Mouse (Mus musculus): ENCODE measurements around the gene Olfr25.

The Olfr25 gene

DNA sequence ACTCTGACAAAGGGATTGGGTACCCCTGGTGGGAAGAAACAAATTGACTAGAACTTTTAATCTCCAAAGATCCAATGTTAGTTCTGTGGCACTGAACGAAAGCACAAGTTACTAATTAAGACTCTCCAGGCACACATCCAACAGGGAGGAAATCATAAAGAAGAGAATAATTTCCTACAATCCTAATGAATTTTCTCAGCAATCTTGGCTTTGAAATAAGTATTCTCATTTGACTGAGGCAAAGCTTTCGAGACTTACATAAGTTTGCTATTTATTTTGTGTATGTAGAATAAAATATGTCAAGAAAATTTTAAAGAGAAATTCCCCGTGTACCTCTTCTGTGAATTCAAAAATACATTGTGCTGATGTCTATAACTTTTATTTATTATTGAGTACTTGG is at the start of gene Olfr25:
Gene Olfr25, plus strand, starts transcription at position 301 of the 400 bp plus-strand sequence.
- in situ Hi-C loops (cut with MboI; ENCODE audit: low pct_unique_long_range_greater_than_20kb in 1 of 2, low sequenced_read_pairs in 2 of 2, unreplicated experiment in 1 of 2): no loop called here

DNA sequence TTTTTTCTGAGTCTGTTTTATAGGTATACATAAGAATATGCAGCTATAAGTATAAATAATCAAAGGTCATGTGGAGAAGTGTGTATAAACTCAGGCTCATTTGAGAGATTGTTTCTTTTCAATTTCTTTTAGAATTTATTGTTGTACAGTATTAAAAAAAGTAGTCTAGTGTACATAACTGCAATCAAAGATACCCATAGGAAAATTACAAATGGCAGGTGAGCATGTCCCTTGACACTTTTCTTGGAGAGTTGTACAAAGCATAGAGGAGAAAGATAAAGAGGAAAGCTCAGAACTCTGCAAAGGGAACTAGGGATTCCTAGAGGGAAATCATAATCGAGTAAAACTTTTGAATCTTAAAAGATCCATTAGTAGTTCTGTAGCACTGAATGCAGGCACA is 38.1 kb upstream of the Olfr25 start, which contains the start of gene Olfr896-ps1:
Gene Olfr896-ps1, plus strand, starts transcription at position 301 of the 400 bp plus-strand sequence.
- in situ Hi-C loops (cut with MboI; ENCODE audit: low pct_unique_long_range_greater_than_20kb in 1 of 2, low sequenced_read_pairs in 2 of 2, unreplicated experiment in 1 of 2): no loop called here

- in situ Hi-C loops (cut with MboI; ENCODE audit: low pct_unique_long_range_greater_than_20kb in 1 of 2, low sequenced_read_pairs in 2 of 2, unreplicated experiment in 1 of 2): no loop called here
Measured at GRCm38 (mm10) chr9:38348111-38348510, 19.3 kb downstream of the Olfr25 start, which contains the start of gene Olfr898. Gene Olfr898, plus strand, starts transcription at chr9:38348411.

DNA sequence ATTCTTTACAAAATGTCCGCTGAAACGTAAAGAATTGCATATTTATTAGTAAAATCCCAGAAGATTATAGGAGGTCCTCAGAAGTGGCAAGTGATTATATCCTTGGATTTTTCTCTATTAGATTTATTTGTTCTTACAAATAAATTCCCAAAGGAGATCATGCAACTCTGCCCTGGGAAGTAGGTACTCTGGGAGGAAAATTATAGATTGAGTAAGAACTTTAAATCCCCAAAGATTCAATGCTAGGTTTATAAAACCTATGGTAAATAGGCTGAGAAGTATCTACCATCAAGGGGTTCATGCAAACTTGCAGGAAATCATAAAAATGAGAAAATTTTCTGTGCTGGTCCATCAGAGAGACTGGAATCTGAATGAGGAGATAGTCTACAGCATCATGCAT is 37.7 kb downstream of the Olfr25 start, which contains the start of gene Olfr250:
Gene Olfr250, plus strand, starts transcription at position 301 of the 400 bp plus-strand sequence.
- in situ Hi-C loops (cut with MboI; ENCODE audit: low pct_unique_long_range_greater_than_20kb in 1 of 2, low sequenced_read_pairs in 2 of 2, unreplicated experiment in 1 of 2): no loop called here

DNA sequence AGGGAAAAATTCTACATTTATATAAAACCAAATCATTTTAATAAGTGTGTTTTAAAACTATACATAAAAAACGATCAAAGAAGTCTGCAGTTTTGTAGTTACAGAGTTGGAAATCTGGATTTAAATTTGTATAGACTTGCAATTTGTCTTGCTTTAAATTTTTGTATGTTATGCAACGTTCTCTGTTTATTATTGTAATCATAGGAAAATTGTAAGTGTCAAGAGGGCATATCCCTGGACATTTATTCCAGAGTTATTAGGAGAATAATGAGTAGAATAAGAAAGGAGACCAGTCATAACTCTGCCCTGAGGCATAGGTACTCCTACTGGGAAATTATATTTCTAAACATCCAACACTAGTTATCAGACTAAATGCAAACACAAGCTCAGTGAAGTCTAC is 47.9 kb downstream of the Olfr25 start, which contains the start of gene Olfr251:
Gene Olfr251, plus strand, starts transcription at position 301 of the 400 bp plus-strand sequence.
- in situ Hi-C loops (cut with MboI; ENCODE audit: low pct_unique_long_range_greater_than_20kb in 1 of 2, low sequenced_read_pairs in 2 of 2, unreplicated experiment in 1 of 2): no loop called here
